Mouse (Mus musculus): ENCODE results near the gene Tspan9.

Tspan9 gene

DNA sequence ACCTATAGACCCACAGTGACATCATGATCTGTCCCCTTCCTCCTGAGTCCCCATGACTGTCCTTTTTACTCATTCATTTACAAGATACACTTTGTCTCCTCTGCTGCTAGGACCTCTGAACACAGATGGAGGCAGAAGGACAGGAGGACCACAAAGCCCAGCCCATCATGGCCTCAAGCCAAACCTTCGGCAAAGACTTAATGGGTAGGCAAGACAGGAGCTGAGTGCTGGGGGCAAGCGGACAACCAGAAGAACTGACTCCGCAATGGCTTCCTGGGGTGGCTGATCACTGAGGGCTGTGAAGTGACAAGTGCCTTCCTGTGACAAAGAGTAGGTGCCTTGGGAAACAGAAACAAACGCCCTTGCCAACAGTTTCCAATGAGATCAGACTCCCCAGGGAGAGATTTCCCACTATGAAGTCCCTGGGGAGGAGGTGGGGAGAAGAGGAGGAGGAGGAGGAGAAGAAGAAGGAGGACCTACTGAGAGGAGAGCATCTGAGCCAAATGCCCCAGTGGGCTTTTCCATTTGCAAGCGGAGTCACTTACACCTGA lies 67.9 kb downstream of the Tspan9 start:
- DNase-seq = no peak

DNA sequence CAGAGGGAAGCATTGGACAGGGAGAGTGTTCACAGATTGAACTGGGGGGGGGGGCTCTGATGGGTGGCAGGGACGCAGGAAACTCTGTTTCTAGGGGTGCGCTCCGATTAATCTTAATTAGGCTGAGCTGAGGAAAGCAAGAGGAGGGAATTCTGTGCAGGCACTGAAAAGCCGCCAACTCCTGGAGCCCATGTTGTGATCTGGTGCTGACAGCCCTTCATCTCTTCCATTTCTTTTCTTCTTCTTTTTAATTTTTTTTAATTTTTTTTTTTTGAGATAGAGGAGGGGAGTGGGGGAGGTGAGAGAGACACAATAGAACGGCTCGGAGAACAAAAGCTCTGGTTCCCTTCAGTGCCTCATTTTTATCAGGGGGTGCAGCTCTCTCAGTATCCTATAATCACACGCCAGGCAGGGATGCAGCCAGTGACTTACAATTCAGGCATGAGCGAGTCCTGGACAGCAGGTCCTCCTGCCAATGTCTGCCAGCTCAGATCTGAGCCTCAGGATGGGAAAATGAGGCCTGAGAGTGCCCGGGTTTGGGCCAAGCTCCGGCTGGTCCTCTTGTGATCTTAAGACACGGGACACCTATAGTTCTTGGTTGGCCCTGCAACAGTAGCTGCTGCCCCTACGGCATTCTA lies 72.4 kb downstream of the Tspan9 start:
- DNase-seq = peak; percentile 64 to 68

DNA sequence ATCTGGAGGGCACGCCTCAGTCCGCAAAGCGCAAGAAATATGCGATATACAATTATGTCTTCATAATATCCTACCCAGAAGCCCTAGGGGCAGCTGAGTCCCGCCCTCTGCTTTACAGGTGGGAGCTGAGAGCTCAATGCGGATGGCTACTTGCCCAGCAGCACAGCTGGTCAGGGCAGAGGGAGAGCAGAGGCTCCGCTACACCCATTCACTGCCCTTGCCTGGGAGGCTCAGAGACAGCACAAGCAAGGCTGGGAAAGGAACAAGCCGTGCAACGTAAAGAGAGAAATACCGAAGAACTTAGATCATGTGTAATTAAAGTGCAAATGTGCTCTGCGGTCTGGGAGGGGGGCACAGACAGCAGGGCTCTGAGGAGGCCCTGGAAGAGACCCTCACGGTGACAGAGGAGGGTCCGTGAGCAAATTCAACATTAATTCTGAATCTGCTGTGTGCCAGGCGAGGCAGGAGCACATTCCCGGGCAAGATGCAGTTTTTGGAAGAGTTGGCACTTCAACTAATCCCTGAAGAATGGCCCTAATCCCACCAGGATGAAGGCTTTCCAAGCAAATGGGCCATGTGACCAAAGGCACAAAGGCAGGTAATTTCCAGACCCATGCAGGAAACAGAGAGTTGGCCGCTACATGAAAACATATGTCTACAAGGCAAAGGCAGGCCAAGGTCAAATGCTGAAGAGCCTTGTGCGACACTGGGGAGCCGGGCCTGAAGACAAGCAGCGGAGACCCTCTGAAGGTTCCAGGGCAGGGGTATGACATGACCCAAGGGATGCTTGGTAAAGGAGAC lies 73.1 kb downstream of the Tspan9 start:
- peak; percentile 37 to 57 for DNase-seq

DNA sequence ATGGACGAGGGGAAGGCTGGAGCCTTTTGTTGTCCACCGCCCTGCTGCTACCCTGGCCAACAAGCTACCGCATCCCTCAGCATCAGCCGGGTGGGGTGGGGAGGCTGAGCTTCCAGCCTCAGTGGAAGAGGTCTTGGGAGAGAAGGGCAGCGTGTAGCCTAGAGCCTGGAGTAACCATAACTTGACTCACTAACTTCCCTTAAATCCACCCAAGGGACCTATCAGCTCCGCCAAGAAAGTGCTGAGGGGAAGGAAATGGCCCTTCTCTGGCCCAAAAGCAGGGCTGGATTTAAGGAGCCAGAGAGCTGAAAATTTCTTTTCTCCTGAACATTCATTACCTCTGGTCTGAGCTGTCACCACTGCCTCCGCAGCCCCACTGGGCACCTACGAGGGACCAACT lies 75.2 kb downstream of the Tspan9 start:
- DNase-seq = no peak

DNA sequence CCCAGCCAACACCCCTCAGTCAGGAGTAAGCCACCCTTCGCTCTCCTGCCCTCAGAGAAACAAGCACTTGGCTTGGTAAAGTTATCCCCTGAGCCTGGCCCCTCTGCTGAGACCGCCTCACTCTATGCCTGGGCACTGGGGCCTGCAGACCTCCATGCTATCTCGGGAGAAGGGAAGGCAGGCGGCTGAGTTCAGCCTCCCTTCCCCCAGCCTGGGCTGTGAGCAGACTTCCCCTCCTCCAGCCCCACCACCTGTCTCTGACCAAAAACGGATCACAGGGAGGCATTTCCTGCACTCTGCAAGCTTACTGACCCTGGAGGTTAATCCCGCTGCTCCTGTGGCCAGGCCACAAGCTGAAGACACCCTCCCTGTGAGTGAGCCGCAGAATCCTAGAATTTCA lies 77.4 kb downstream of the Tspan9 start:
- peak; percentile 66 to 70 for DNase-seq

DNA sequence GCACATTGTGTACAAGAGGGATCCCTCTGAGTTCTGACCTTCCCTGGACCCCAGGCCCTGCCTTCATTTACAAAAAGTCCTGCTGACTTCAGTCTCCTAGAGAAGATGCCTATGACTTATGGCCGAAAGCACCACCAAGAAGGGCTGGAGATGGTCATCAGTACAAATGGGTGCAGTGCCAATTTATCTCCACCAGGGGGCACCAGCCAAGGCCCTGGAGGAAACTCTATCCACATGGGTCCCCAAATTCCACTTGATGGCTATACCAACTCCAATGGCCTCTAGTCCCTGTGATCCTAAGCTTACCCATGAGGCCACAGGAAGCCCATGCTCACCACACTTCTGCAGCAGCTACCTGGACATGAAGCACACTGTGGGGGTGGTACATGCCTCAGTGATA lies 79.9 kb downstream of the Tspan9 start:
- DNase-seq = peak; percentile 58 to 61

DNA sequence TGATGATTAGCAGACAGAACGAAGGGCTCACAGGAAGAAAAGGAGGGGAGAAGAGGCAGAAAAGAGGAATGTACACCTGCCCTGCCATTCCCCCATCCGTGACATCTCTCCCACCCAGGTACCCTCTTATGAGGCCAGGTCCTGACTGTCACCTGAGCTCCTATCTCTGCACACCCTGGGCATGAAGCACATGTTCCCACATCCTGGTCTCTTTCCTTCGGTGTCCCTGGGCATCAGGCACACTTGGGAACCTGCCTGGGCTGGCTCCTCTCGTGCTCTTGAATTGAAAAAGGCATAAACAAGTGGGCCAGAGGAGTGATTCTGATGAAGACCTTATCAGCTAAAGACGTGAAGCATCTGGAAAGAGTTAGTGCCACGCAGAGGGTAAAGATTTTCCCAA lies 80.6 kb downstream of the Tspan9 start:
- DNase-seq = peak in 1 of 2 experiments; percentile 51

DNA sequence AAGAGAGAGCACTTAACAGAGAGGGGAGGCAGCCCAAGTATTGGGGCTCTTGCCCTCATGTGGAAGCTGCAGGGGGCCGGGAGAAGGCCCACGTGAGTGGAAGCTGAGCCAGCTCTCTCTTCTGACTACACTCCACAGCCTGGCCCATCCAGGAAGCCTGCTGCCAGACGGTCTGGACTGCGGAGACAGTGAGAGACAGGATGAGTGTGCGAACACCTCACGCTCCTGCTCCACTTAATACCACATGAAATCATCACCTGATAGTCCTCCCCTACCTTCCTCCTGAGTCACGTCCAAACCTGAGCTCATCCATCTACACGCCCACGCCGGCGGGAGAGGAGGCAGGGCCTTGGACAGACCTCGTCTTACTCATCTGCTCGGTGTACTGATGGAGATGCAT lies 81.2 kb downstream of the Tspan9 start:
- peak; percentile 83 to 87 for DNase-seq

DNA sequence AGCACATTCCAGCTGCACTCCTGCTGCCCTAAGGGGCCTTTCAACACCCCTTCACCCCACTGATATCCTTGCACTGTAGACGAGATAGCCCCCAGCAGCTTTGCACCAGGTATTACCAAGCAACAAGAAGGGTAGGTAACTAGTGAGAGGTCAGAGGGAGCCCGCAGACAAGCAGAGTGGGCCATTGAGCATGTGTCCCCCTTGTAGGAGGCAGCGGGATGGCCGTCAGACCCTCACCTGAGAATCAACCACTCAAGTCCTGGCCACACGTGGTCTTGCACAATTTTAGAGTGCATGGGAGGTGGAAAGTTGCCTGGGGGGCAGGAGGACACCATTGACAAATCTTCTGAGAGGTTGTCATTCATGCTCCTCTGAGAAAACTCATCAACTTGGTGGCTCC lies 82.1 kb downstream of the Tspan9 start:
- no peak for DNase-seq

DNA sequence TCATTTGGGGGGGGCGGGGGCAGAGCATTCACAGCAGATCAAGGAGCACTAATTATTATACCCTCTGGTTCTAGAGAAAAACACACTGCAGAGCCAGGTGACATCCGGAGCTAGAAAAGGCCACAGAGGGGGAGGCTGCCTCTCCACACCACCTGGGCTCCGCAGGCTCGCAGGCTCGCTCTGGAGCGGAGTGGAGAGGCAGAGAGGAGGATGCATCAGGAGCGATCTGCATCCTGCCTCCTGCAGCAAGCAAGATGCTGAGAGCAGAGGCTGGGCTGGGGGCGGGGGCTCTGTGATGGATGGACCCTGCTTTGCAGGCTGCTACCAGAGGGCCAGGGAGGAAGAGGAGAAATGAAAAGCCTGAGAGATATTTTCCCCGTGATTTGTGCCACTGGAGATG lies 84.8 kb downstream of the Tspan9 start:
- DNase-seq = peak; percentile 66 to 73

DNA sequence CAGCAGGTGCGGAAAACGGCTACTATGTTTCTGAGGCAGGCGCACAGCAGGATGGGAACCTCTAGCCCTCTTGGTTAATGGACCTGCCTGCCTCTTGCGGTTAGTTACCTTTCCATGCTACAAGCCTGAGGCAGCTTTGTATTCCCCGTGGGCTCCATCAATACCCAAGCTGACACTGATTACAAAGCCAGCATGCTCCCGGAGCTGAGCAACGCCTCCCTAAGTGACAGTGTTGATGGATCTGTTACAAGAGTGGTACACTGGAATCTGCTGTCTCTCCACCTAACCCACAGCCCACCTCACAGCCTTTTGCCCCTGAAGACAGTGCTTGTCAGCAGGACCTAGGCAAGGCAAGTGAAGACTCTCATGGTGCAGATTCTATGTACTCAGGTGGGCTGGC lies 85.2 kb downstream of the Tspan9 start:
- DNase-seq = no peak

DNA sequence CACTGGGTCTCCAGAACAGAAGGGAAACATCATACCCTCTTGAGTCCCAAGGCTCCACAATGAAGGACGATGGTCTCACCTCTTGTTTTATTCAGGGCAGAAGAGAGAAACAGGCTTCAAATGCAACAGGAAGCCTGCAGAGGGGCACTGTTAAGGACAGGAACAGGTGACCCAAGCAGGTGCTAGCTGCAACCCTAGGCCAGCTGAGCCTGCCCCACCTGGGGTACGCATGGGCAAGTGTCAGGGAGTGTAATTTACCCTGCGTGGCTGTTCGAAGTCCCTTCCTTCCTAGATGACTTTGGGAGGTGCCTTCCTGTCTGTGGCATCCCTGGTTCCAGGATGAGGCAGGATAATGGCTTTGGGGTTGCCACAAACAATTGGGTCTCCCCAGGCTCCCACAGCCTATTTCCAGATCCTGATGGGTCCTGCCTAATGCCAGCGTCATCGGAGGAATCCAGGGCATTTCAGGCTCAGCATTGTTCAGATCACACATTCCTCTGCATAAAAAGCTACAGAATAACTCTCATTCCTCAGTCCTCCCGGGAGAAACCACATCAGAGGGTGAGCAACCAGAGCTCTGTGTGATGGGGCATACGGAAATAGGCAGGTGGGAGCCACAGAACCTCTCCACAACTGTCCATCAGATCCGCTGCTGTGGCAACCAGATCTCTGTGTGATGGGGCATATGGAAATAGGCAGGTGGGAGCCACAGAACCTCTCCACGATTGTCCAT lies 90.2 kb downstream of the Tspan9 start:
- DNase-seq = no peak

DNA sequence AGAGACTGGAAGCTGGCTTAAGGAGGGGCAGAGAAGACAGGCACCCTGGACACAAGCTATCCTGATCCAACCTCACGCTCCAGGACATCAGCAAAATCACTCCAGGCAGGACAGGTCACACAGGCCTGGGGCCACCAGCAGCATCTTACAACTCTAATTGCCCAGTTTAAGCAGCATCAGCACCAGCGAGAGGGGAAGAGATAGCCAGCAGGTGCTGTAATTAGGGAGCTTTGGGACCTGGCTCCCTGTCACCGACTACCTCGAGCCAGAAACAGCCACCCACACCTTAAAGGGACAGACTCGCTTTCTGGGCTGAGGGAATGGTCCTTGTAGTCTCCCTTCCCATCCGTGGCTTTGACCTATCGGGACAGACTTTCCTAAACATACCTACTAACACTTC lies 95.7 kb downstream of the Tspan9 start:
- peak; percentile 63 to 67 for DNase-seq

DNA sequence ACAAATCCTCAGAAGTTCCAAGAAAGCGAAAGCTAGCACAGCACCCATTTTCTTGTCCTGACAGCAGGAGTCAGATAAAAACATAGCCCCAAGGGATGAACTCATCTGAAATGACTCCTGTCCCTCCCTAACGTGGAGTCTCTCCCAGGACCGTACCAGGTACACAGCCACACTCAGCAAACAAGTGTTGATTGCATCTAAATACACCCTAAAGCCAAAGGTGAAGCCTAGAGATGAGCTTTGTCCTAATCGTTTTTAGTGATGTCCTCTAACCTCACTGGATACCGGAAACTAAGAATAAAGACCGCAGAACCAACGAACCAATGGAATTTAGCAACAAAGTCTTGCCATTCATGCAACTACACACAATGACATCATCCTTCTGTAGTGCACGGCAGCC lies 96.2 kb downstream of the Tspan9 start:
- no peak for DNase-seq

DNA sequence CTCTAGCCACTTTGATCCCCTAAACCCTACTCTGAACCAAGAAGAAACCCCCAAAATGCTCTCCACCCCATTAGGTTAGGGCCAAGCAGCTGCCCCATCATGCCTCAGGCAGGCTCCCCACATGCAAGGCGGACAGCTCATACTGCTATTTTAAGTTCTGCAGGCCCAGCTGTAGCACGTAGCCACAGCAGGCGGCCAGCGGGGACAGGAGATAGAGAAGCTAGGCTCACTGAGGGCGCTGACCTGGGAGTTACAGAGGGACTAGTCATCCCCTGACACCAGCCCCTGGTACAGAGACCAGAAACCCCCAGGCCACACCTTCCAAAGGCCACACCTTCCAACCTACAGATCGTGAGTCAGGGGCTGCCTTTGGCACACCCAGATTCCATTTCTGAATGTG lies 96.6 kb downstream of the Tspan9 start:
- DNase-seq = no peak

DNA sequence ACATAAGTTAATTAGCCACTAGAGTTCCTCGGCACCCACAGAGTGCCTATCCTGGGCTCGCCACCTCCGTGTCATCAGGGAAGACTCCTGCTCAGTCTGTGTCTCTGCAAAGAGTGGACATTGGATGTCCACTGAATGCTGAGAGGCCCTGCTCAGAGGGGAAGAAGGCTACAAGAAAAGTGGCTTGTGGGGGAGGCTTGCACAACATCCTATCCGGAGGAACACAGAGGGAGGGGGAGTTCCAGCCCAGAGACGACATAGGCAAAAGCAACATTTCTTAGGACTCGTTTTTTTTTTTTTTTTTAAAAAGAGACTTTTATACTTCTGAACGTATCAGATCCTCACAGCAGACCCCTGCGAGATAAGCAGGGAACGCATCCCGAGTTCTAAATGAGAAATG lies 98.7 kb downstream of the Tspan9 start:
- no peak for DNase-seq

DNA sequence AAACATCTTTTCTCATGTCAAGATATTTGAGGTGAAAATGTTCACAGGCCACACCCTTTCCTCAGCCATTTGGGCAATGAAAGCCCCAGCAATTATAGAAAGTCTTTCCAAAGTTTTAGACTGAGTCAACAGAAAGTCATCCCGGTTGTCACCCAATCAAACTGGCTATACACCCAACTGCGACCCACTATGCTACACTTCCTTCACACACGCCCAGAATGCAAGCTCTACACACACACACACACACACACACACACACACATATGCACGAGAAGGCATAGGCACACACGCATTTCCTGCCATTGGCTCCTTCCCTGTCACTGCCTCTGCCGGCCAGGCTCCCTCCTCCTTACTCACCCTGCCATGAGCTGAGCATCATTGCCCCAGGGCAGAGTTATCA lies 99.9 kb downstream of the Tspan9 start:
- no peak for DNase-seq

DNA sequence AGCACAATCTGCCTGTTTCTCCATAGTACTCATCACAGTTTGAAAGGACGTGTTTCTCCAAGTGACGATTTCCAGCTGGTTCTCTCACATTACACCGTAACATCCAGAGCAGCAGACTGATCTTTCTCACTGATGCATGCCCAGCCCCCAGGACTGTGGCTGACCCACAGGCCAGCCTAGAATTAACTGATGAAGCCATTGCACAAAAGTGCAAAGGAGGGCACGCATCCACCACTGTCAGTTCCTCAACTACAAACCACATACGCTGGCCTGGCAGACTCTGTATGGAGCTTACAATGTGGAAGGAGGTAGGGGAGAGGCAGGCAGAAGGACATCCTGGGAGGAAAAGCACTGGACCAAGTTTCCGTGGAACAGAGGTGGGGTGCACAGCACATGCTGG lies 101.6 kb downstream of the Tspan9 start:
- no peak for DNase-seq

DNA sequence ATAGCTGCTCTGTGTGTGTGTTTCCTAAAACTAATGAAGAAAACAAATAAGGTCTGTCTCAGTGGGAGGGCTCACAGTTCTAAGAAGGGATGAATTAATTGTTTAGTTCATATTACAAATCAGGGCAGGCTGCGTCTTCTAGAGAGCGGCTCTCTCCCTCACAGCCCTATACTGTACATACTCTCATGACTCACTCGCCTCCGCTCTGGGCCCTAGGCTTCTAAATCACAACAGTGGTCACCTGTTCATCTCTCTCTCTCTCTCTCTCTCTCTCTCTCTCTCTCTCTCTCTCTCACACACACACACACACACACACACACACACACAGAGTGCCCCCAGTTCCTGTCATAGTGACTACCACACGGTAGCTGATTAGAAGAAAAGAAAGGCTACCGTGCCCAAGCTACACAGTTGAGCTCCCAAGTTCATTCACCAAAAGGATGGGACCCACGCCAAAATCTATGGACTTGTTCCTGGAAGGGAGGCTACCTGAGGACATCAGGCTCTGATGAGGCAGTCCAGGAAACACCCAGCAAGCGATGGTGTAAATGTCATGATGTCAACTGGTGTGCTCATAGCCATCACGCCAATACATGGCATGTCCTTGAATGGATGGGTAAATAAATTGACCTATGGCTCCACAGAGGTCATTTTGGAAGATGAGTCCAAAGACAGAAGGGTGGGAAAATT lies 104.2 kb downstream of the Tspan9 start:
- DNase-seq = no peak

DNA sequence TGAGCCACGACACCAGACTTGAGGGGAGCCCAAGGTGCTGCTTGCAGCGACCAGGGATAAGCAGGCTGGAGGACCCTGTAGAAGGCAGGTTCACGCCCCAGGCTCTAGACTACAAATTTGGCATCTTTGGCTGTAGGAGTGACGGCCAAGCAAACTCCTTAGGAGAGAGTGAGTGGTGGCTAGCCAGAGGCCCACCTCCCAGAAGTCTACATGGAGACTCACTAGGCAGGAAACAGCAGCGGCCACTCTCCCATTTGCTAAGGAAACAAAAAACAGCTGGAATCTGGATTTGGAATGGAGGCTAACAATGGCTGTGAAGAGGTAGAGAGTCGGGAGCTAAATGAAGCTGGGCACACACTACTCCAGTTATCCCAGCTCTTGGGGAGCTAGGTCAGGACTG lies 104.8 kb downstream of the Tspan9 start:
- DNase-seq = no peak

DNA sequence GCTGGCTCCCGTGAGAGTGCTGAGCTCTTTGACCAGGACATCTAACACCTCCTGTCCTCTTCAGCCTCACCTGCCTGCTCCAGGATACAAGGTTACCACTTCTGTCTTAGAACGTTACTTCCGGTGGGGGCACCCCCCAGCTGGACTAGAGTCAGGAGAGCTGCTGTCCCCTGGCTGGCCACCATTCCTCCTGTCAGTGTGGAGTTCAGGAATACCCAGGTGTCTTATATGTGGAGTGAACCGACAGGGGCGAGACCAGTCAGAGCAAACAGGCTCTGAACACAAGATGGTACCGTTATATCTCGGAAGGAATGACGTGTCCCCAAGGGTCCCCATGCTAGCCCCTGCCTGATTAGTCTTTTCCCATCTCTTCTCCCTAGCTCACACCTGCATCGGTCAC lies 106.8 kb downstream of the Tspan9 start:
- no peak for DNase-seq

DNA sequence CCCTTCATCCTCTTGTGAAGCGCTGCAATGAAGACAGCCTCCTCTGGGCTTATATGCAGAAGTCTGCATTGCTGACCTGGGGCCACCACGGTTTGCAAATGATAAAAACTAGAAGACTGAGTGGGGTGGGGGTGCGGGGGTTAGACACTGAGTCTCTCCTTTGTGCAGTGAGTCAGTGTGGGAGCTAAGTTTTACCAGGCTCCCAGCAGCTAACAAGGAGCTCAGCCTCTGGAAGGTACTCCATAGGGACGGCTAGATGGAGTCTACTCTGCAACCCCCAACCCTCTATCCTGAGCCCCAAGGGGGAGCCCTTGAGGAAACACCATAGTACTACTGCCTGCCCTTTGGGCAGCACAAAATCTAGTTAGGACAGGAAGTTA lies 107.5 kb downstream of the Tspan9 start:
- peak in 1 of 2 experiments; percentile 53 for DNase-seq
